Mouse (Mus musculus) left cerebral cortex, adult 18-20 months (tissue): Measurements from ENCODE around the gene Ddx6. TPM values are rescaled to one million over a fixed set of nuclear protein-coding genes. Genes with fewer than 3 reads are reported as not detected.

Experiments
- DNase-seq, 2 experiments: peaks; one replicate each; pipeline ENCODE4 v3.0.0; 2021 to 2022; ENCODE audit warnings: low spot score in 2 of 2, mixed read lengths in 1 of 2
- total RNA-seq, 2 experiments: library from RNA; stranded (reverse); gene quantifications; 2 replicates each; pipeline ENCODE4 v1.2.3; 2021

Ddx6 gene
- total RNA-seq, 2 experiments from 2014 or later: 145 to 155 TPM

DNA sequence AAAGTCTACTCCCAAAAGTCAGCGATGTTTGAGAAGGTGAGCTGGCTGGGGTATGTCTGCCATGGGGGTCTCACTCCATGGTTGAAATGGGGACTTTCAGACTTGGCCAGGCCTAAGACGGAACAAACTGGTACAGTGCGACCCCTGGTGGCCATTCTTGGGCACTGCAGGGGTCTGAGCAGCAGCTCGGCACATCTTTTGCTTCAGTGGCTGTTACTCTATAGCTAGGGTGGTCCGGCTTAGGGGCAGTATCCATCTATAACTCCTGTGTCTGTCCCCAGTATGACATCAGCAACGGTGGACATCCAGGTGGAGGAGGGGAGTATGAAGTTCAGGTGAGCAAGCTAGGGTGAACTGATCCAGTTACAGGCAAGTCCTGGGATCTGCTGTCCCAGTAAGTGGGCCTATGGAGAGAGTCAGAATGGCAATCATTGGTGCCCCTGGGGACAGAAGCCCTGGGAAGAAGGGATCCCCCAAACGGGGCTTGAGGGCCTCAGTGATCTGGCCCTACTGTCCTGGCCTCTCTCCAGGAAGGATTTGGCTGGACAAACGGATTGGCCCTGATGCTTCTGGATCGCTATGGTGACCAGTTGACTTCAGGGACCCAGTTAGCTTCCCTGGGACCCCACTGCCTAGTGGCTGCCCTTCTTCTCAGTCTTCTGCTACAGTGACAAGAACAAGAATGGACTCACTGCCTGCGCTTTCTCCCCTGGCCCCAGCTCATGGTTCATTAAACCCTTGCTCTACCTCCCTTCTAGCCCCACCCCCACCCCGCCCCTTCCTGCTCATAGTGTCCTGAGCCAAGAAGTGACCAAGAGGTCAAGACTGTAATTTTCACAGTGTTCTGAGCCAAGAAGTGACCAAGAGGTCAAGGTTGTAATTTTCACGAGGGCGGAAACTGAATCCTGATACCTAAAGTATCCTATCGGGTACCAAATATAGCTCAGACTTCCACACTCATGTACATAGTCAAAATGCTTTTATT lies 80.9 kb downstream of the Ddx6 start:
- peak; percentile 56 to 72 for DNase-seq

DNA sequence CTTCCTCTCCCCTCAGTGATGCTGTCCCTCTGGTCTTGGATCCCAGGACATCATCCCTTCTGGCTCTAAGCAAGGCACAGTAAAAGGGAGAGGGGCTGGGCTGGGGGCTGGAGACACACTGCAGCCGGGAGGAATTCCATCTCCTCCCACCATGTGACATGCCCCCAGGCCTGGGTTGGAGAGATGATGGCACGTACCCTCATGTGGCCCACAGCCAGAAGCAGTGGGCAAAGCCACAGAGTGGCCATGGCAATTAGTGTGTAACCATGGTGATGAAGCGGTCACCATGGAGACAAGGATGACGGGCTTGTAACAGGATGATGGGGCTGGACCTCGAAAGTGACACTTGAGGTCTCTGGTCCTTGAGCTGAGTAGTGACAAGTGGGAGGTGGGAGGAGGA lies 81.9 kb downstream of the Ddx6 start:
- DNase-seq: no peak

DNA sequence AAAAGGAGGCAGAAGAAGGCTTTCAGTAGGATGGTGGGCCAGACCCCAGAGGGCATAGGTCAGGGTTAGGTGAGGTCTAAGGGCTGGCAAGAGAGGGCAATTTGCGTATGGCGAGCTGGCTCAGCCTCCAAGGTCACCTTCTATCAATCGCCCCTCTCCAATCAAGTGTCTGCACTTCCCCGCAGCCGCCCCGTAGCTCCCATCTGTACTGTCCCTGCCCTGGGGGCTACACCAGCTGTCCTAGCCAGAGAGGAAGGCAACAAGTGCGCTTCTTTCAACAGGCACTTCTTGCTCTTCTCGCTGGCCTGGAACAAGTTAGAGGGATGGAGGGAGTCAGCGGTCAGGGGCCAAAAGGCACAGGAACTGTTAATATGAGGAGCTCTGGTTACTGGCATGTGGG lies 83.3 kb downstream of the Ddx6 start:
- DNase-seq: no peak

Other genes with a start within 250 kb of the Ddx6 start
- gene Vps11, start 243.2 kb upstream of the Ddx6 start, total RNA-seq: 10 to 100 TPM; 55.6 to 56.8 TPM
- gene Hyou1, start 225.4 kb upstream of the Ddx6 start, total RNA-seq: 100 to 1,000 TPM; 137 to 138 TPM
- 10 to 100 TPM; 24.5 to 31.8 TPM for gene Slc37a4, start 208.0 kb upstream of the Ddx6 start, total RNA-seq
- gene Rps25, start 197.8 kb upstream of the Ddx6 start, total RNA-seq: 100 to 1,000 TPM; 755 to 756 TPM
- 10 to 100 TPM; 70.6 to 71.0 TPM for gene Trappc4, start 197.3 kb upstream of the Ddx6 start, total RNA-seq
- gene Ccdc84, start 186.3 kb upstream of the Ddx6 start, total RNA-seq: 10 to 100 TPM; 18.9 to 19.0 TPM
- gene Foxr1, start 163.8 kb upstream of the Ddx6 start, total RNA-seq: not detected
- not detected for gene Upk2, start 149.9 kb upstream of the Ddx6 start, total RNA-seq
- gene Bcl9l, start 122.1 kb upstream of the Ddx6 start, total RNA-seq: 10 to 100 TPM; 59.1 to 62.5 TPM
- not detected for gene Cxcr5, start 43.0 kb upstream of the Ddx6 start, total RNA-seq
- gene Treh, start 68.3 kb downstream of the Ddx6 start, total RNA-seq: not detected
- gene Phldb1, start 130.3 kb downstream of the Ddx6 start, total RNA-seq: 10 to 100 TPM; 59.0 to 67.4 TPM
- gene Arcn1, start 163.0 kb downstream of the Ddx6 start, total RNA-seq: 10 to 100 TPM; 90.0 to 95.3 TPM
- 10 to 100 TPM; 67.8 to 72.0 TPM for gene Ift46, start 163.0 kb downstream of the Ddx6 start, total RNA-seq
- gene Tmem25, start 194.4 kb downstream of the Ddx6 start, total RNA-seq: 10 to 100 TPM; 52.2 to 66.1 TPM
- under 1 TPM; 0.80 to 0.95 TPM for gene Ttc36, start 198.2 kb downstream of the Ddx6 start, total RNA-seq